ENCODE assay signal across 17 mouse cellular contexts in genomic region chr5:42224840-42225239, GRCm38 (mm10).
"Had no signal": no experiment of that assay in that cellular context is flagged by ENCODE, and none has a peak within 500 bp of the region (broad histone marks: within the 10 kb centered on the region; RNA-seq: fewer than 3 reads in every experiment).

No protein-coding gene starts in this region.

- H3K4me1 ChIP-seq: lung, embryonic 15.5 days; megakaryocyte, embryonic 14.5 days; midbrain, embryonic 12.5 days; midbrain, embryonic 15.5 days; neural tube, embryonic 12.5 days; stomach, embryonic 15.5 days had no signal

- H3K9ac ChIP-seq: liver, postnatal 0 days; lung, embryonic 15.5 days; midbrain, embryonic 12.5 days; midbrain, embryonic 15.5 days; neural tube, embryonic 12.5 days; stomach, embryonic 15.5 days had no signal

- H3K27me3 ChIP-seq: lung, embryonic 15.5 days; megakaryocyte, embryonic 14.5 days; midbrain, embryonic 12.5 days; midbrain, embryonic 15.5 days; neural tube, embryonic 12.5 days; stomach, embryonic 15.5 days had no signal

- DNase-seq: liver, postnatal 0 days; lung, adult 2 months; lung, postnatal 14 days; lung, postnatal 36 days; right cerebral cortex, postnatal 14 days; thymus, adult 2 months; thymus, postnatal 25 days; thymus, postnatal 4 days had no signal

- H3K4me3 ChIP-seq: lung, embryonic 15.5 days; megakaryocyte, embryonic 14.5 days; midbrain, embryonic 12.5 days; midbrain, embryonic 15.5 days; neural tube, embryonic 12.5 days; stomach, embryonic 15.5 days had no signal

- ATAC-seq: liver, postnatal 0 days; lung, postnatal 0 days; midbrain, embryonic 15.5 days had no signal

- H3K4me2 ChIP-seq: lung, embryonic 15.5 days; midbrain, embryonic 12.5 days; midbrain, embryonic 15.5 days; neural tube, embryonic 12.5 days; stomach, embryonic 15.5 days had no signal

- H3K27ac ChIP-seq: lung, embryonic 15.5 days; macrophage; midbrain, embryonic 12.5 days; midbrain, embryonic 15.5 days; neural tube, embryonic 12.5 days; stomach, embryonic 15.5 days; stomach, postnatal 0 days had no signal

- H3K9me3 ChIP-seq: lung, embryonic 15.5 days; megakaryocyte, embryonic 14.5 days; midbrain, embryonic 12.5 days; midbrain, embryonic 15.5 days; neural tube, embryonic 12.5 days; stomach, embryonic 15.5 days had no signal

- H3K36me3 ChIP-seq: lung, embryonic 15.5 days; midbrain, embryonic 12.5 days; midbrain, embryonic 15.5 days; neural tube, embryonic 12.5 days; stomach, embryonic 15.5 days had no signal
